Mouse (Mus musculus) hindbrain, embryonic 14.5 days (tissue): Measurements from ENCODE around the gene Mtss1l. TPM values are rescaled to one million over a fixed set of nuclear protein-coding genes. Genes with fewer than 3 reads are reported as not detected.

Experiments
- ATAC-seq: fragments of 200-750 bp; cut with Nextera tagmentation; 2 replicates; pipeline ENCODE4 v1.8.0; 2017; ENCODE audit warnings: moderate number of reproducible peaks, mild to moderate bottlenecking, moderate TSS enrichment, moderate library complexity; ENCODE audit not compliant: low FRiP score
- DNase-seq: peaks from one replicate; pipeline ENCODE4 v3.0.0-alpha.2; 2015; ENCODE audit warnings: low spot score
- H3K27ac ChIP-seq: fragments of 300-500 bp; sonication (generic); 2 replicates; pipeline ENCODE4 v1.5.1; 2014; ENCODE audit warnings: mild to moderate bottlenecking, moderate library complexity
- H3K27me3 ChIP-seq: fragments of 300-500 bp; sonication (generic); 2 replicates; pipeline ENCODE4 v1.6.1; 2014; ENCODE audit warnings: mild to moderate bottlenecking, low read length, mixed read lengths; ENCODE audit not compliant: control insufficient read depth, insufficient read depth
- H3K36me3 ChIP-seq: fragments of 300-500 bp; sonication (generic); replicated peaks from 2 replicates; pipeline ENCODE4 v1.6.1; 2014; ENCODE audit not compliant: control insufficient read depth, insufficient read depth
- H3K4me1 ChIP-seq: fragments of 300-500 bp; sonication (generic); replicated peaks from 2 replicates; pipeline ENCODE4 v1.6.1; 2014; ENCODE audit warnings: antibody characterized with exemption, low read length, mixed read lengths; ENCODE audit not compliant: control insufficient read depth, insufficient read depth
- H3K4me2 ChIP-seq: fragments of 300-500 bp; sonication (generic); replicated peaks from 2 replicates; pipeline ENCODE4 v1.6.1; 2014; ENCODE audit warnings: mild to moderate bottlenecking, moderate library complexity
- H3K4me3 ChIP-seq: fragments of 300-500 bp; sonication (generic); replicated peaks from 2 replicates; pipeline ENCODE4 v1.5.1; 2014; ENCODE audit warnings: mild to moderate bottlenecking, low read length
- H3K9ac ChIP-seq: fragments of 300-500 bp; sonication (generic); 2 replicates; pipeline ENCODE4 v1.6.1; 2014
- H3K9me3 ChIP-seq: fragments of 300-500 bp; sonication (generic); 2 replicates; pipeline ENCODE4 v1.6.1; 2016; ENCODE audit warnings: low read length; ENCODE audit not compliant: control insufficient read depth
- WGBS: fragments of 180-500 bp; shearing (Covaris S2); extraction: QIAGEN DNeasy Blood & Tissue Kit; methylation state at CpG from one replicate; pipeline ENCODE4 v1.1.7; 2014; 5-methylcytosine and 5-hydroxymethylcytosine counted together
- polyA plus RNA-seq: library from polyadenylated mRNA; unstranded; fragments of >200 nt; fragmentation: Nextera tagmentation; extraction: Ambion mirVana; gene quantifications from 2 replicates; pipeline ENCODE4 v1.2.1, GENCODE M21; 2014

The Mtss1l gene
- polyA plus RNA-seq, 1 experiment from 2014 or later = 32.9 TPM

DNA sequence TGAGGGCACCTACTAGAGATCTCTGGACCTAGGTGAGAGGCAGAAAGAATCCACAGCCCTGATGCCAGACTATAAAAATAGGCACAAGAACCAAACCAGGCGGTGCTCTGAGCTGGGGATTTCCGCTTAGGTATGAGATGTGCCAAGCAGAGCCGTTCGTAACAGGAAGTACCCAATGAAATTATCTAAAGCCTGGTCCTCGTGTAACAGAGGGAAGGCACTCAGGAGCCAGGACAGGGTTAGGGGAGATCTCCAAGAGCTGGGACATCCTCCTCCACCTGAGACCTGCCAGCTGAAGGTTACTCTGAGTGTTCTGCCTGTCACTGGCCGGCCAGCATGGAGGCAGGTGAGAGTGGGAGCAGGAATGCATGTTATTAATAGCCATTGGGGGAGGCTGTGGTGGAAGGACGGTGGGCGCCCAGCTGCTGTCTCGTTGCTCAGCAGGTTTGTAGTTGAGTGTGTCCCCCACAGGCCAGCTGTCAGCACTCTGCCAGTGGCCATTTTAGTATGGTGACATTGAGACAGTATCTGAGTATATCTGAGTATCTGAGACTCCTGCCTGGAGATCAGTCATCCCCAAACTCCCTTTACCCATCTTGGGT lies 17.7 kb upstream of the Mtss1l start:
- WGBS = 86% methylated on average over 9 of the region's 9 CpGs
- no peak overlapping the region for H3K4me2 ChIP-seq
- ATAC-seq (no peak), DNase-seq (no peak)
- no peak overlapping the region for H3K4me3 ChIP-seq
- no peaks in the 10 kb centered on the region for H3K27me3 ChIP-seq
- no peak overlapping the region for H3K9ac ChIP-seq
- no peaks in the 10 kb centered on the region for H3K9me3 ChIP-seq
- H3K4me1 ChIP-seq = peaks cover 21% of the 10 kb centered on the region; the same call in 1 of the 2 replicates
- H3K36me3 ChIP-seq = no peaks in the 10 kb centered on the region
- H3K27ac ChIP-seq = peak overlapping the region; percentile 23

DNA sequence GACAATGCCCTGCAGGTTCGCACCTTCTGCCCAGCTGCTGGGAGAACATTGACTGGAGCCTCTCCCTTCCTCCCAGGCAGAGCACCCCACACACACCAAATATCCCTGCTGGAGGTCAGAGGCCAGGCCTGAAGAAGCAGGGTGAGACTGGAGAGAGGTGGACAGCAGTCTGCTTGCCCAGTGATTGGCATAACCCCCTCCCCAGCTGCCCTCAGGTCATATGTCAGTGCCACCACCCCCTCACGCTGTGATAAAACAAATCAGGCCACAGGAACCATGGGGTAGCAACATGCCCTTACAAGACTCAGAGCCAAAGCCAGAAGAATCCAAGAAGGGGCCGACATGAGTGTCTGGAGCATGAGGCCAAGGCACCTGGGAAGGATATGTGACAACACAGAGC lies 17.2 kb upstream of the Mtss1l start:
- no peak overlapping the region for H3K9ac ChIP-seq
- H3K36me3 ChIP-seq = no peaks in the 10 kb centered on the region
- no peak overlapping the region for H3K4me3 ChIP-seq
- peaks cover 21% of the 10 kb centered on the region; the same call in 1 of the 2 replicates for H3K4me1 ChIP-seq
- ATAC-seq (no peak), DNase-seq (no peak)
- no peaks in the 10 kb centered on the region for H3K27me3 ChIP-seq
- H3K27ac ChIP-seq = no peak overlapping the region
- WGBS = 83% methylated on average over 3 of the region's 3 CpGs
- H3K9me3 ChIP-seq = no peaks in the 10 kb centered on the region
- H3K4me2 ChIP-seq = no peak overlapping the region

GRCm38 (mm10) chr8:110705391-110706287 lies 15.6 kb upstream of the Mtss1l start:
- H3K36me3 ChIP-seq = 0 out of 2 replicates have a peak, but pooled peaks cover 3% of the 10 kb centered on the region
- H3K27ac ChIP-seq = peak overlapping the region; percentile 62
- peaks cover 21% of the 10 kb centered on the region; the same call in 1 of the 2 replicates for H3K4me1 ChIP-seq
- no peak for DNase-seq
- no peak for ATAC-seq
- H3K4me2 ChIP-seq = no peak overlapping the region
- WGBS = 59% methylated on average over 14 of the region's 14 CpGs
- no peaks in the 10 kb centered on the region for H3K27me3 ChIP-seq
- no peaks in the 10 kb centered on the region for H3K9me3 ChIP-seq
- no peak overlapping the region for H3K4me3 ChIP-seq
- no peak overlapping the region for H3K9ac ChIP-seq

- ATAC-seq (no peak), DNase-seq (no peak)
- Histone ChIP-seq H3K27ac (peak overlapping the region; percentile 62; the same call in 1 of the 2 replicates), H3K9me3 (no peaks in the 10 kb centered on the region), H3K36me3 (peaks cover 5% of the 10 kb centered on the region; the same call in 1 of the 2 replicates), H3K27me3 (no peaks in the 10 kb centered on the region), H3K4me1 (peaks cover 21% of the 10 kb centered on the region; the same call in 1 of the 2 replicates), H3K4me2 (no peak overlapping the region), H3K9ac (no peak overlapping the region), H3K4me3 (no peak overlapping the region)
- 91% methylated on average over 3 of the region's 3 CpGs for WGBS
These were observed 14.9 kb upstream of the Mtss1l start for GRCm38 (mm10) chr8:110706288-110706870.

DNA sequence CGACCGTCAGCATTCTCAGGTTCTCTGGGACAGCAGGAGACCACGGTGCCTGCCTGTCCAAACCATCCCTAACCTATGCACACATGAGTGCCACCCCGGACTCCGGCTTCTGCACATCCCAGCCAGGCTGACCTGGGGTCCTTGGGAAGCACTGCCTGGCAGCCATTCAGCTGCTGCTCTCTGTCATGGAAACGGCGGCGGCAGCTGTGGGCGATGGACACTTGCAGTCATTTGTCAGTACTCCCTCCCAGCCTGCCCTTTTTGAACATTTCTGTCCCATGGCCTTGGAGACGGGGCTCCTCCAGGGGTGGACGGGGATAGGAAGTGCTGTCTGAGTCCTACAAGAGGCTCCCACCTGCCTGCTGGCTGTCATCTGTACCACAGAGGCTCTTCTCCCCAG lies 12.8 kb upstream of the Mtss1l start:
- WGBS = 68% methylated on average over 11 of the region's 11 CpGs
- Histone ChIP-seq H3K4me2 (no peak overlapping the region), H3K36me3 (peaks cover 24% of the 10 kb centered on the region), H3K9me3 (no peaks in the 10 kb centered on the region), H3K4me1 (peaks cover 10% of the 10 kb centered on the region; the same call in 1 of the 2 replicates), H3K27me3 (no peaks in the 10 kb centered on the region), H3K9ac (no peak overlapping the region), H3K27ac (0 out of 2 replicates have a peak overlapping the region, but pooled peaks have one; percentile 14), H3K4me3 (no peak overlapping the region)
- DNase-seq (no peak), ATAC-seq (peak; percentile 32; the same call in 1 of the 2 replicates)

GRCm38 (mm10) chr8:110710593-110710992 lies 10.7 kb upstream of the Mtss1l start:
- ATAC-seq = no peak
- H3K4me2 ChIP-seq = no peak overlapping the region
- H3K4me1 ChIP-seq = peaks cover 18% of the 10 kb centered on the region
- no peak overlapping the region for H3K9ac ChIP-seq
- H3K27me3 ChIP-seq = no peaks in the 10 kb centered on the region
- H3K9me3 ChIP-seq = no peaks in the 10 kb centered on the region
- H3K27ac ChIP-seq = no peak overlapping the region
- WGBS = 66% methylated on average over 3 of the region's 3 CpGs
- H3K4me3 ChIP-seq = no peak overlapping the region
- DNase-seq = no peak
- H3K36me3 ChIP-seq = peaks cover 24% of the 10 kb centered on the region

GRCm38 (mm10) chr8:110711271-110711934 lies 9.9 kb upstream of the Mtss1l start:
- WGBS = 74% methylated on average over 13 of the region's 13 CpGs
- H3K27me3 ChIP-seq = no peaks in the 10 kb centered on the region
- ATAC-seq = peak; percentile 52; the same call in 1 of the 2 replicates
- no peak overlapping the region for H3K4me2 ChIP-seq
- no peaks in the 10 kb centered on the region for H3K9me3 ChIP-seq
- peaks cover 30% of the 10 kb centered on the region for H3K36me3 ChIP-seq
- no peak for DNase-seq
- H3K4me3 ChIP-seq = no peak overlapping the region
- no peak overlapping the region; the same call in 1 of the 2 replicates for H3K27ac ChIP-seq
- peaks cover 20% of the 10 kb centered on the region for H3K4me1 ChIP-seq
- no peak overlapping the region for H3K9ac ChIP-seq

GRCm38 (mm10) chr8:110713073-110713472 lies 8.2 kb upstream of the Mtss1l start:
- DNase-seq = no peak
- no peak for ATAC-seq
- peaks cover 30% of the 10 kb centered on the region for H3K36me3 ChIP-seq
- H3K4me2 ChIP-seq = no peak overlapping the region
- 96% methylated on average over 7 of the region's 7 CpGs for WGBS
- no peak overlapping the region for H3K27ac ChIP-seq
- H3K9me3 ChIP-seq = no peaks in the 10 kb centered on the region
- no peak overlapping the region for H3K9ac ChIP-seq
- no peak overlapping the region for H3K4me3 ChIP-seq
- no peaks in the 10 kb centered on the region for H3K27me3 ChIP-seq
- H3K4me1 ChIP-seq = peaks cover 24% of the 10 kb centered on the region
